11 mouse cellular contexts compared by ENCODE assay signal in the genomic region with DNA sequence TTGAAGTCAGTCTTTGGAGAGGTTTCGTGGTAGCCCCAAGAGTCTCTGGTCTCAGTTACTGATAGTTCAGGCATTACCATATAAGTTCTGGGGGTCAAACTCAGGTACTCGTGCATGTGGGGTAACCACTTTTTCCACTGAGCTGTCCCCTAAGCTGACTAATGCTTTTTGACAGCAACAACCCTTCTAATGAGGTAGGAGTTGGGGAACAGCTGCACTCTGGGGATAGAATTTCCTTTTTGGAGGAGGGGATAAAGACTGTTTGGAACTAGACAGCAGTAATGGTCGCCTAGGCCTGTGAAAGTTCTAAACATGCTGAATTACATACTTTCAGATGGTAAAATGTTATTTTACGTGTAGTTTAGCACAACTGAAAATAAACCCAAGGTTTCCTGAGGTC.
DNase-seq lines count a peak whose midpoint lies in the region; ATAC-seq and TF ChIP-seq lines count a peak whose summit lies in the region.
"Had no signal": no experiment of that assay in that cellular context is flagged by ENCODE, and none has a peak within 500 bp of the region (broad histone marks: within the 10 kb centered on the region; RNA-seq: fewer than 3 reads in every experiment).

No protein-coding gene starts in this region.

- no peak for TF ChIP-seq CTCF in left cerebral cortex, adult 2 months (IDR thresholded peaks at IDR 0.05)

- intact Hi-C loops in heart, postnatal 36 days (cut with DNase I): loop anchor here (5.0 kb wide), 1 partner anchor 56 kb away; no protein-coding TSS in a partner anchor
- intact Hi-C loops in left cerebral cortex, adult 2 months (cut with DNase I): no loop called here
- intact Hi-C loops in left cerebral cortex, postnatal 36 days (cut with DNase I): no loop called here

- WGBS in heart, embryonic 13.5 days: 67% methylated on average over 4 of the region's 4 CpGs
- 45% methylated on average over 4 of the region's 4 CpGs for WGBS in embryonic facial prominence, embryonic 15.5 days

- no peak for DNase-seq in heart, postnatal 36 days
- DNase-seq in left cerebral cortex, adult 2 months (ENCODE audit: extremely low spot score in 1 of 2, low spot score in 2 of 2): no peak
- DNase-seq in left cerebral cortex, postnatal 36 days (ENCODE audit: low spot score in 2 of 2): no peak
- peak; percentile 75 for DNase-seq in retina, postnatal 1 day
- DNase-seq in spleen, adult 12 weeks (ENCODE audit: low spot score): no peak
- no peak for DNase-seq in adrenal gland, postnatal 4 days (ENCODE audit: low spot score in 2 of 2)
- DNase-seq: forebrain, postnatal 0 days; right cerebral cortex, postnatal 4 days had no signal

- H3K4me3 ChIP-seq in heart, embryonic 13.5 days: no peak overlapping the region
- no peak overlapping the region for H3K4me3 ChIP-seq in left cerebral cortex, adult 2 months
- H3K4me3 ChIP-seq in embryonic facial prominence, embryonic 15.5 days (replicated peaks): no peak overlapping the region
- H3K4me3 ChIP-seq: neural tube, embryonic 13.5 days had no signal

- H3K27ac ChIP-seq in heart, embryonic 13.5 days (replicated peaks): peak overlapping the region; percentile 79
- peak overlapping the region; percentile 26; the same call in 1 of the 2 replicates for H3K27ac ChIP-seq in left cerebral cortex, adult 2 months
- peak overlapping the region; percentile 31; the same call in 1 of the 2 replicates for H3K27ac ChIP-seq in embryonic facial prominence, embryonic 15.5 days (replicated peaks)
- H3K27ac ChIP-seq: neural tube, embryonic 13.5 days had no signal

- ATAC-seq in heart, embryonic 13.5 days (ENCODE audit: extremely low read depth, insufficient number of reproducible peaks, low FRiP score, low TSS enrichment): no peak
- no peak for ATAC-seq in embryonic facial prominence, embryonic 15.5 days (ENCODE audit: insufficient number of reproducible peaks, low FRiP score, low TSS enrichment, low read depth)

- H3K36me3 ChIP-seq in heart, embryonic 13.5 days: no peaks in the 10 kb centered on the region
- no peaks in the 10 kb centered on the region for H3K36me3 ChIP-seq in embryonic facial prominence, embryonic 15.5 days
- H3K36me3 ChIP-seq: neural tube, embryonic 13.5 days had no signal

- peak overlapping the region; percentile 69; the same call in 1 of the 2 replicates for H3K9ac ChIP-seq in heart, embryonic 13.5 days
- H3K9ac ChIP-seq in embryonic facial prominence, embryonic 15.5 days: no peak overlapping the region
- H3K9ac ChIP-seq: forebrain, postnatal 0 days; neural tube, embryonic 13.5 days had no signal

- no peaks in the 10 kb centered on the region for H3K9me3 ChIP-seq in heart, embryonic 13.5 days
- H3K9me3 ChIP-seq in embryonic facial prominence, embryonic 15.5 days (replicated peaks): no peaks in the 10 kb centered on the region
- H3K9me3 ChIP-seq: neural tube, embryonic 13.5 days had no signal

- H3K4me1 ChIP-seq in heart, embryonic 13.5 days: peaks cover 55% of the 10 kb centered on the region
- H3K4me1 ChIP-seq in embryonic facial prominence, embryonic 15.5 days: peaks cover 40% of the 10 kb centered on the region

- peak overlapping the region; percentile 60 for H3K4me2 ChIP-seq in heart, embryonic 13.5 days
- 0 out of 2 replicates have a peak overlapping the region, but pooled peaks have one; percentile 28 for H3K4me2 ChIP-seq in embryonic facial prominence, embryonic 15.5 days (replicated peaks)

- no peaks in the 10 kb centered on the region for H3K27me3 ChIP-seq in heart, embryonic 13.5 days (replicated peaks)
- H3K27me3 ChIP-seq in embryonic facial prominence, embryonic 15.5 days: no peaks in the 10 kb centered on the region
- H3K27me3 ChIP-seq: neural tube, embryonic 13.5 days had no signal

Comparison
In these comparisons a context has a peak if more than half of its experiments do, and no peak if none do; other contexts are left out.
1. H3K27ac ChIP-seq: peak in every context shown above with its lines; median percentile 79 in heart, embryonic 13.5 days; 31 in embryonic facial prominence, embryonic 15.5 days; 26 in left cerebral cortex, adult 2 months.